Mouse (Mus musculus) subcutaneous adipose tissue, adult 2 months (tissue): ENCODE results near the gene Tmem217. TPM values are rescaled to one million over a fixed set of nuclear protein-coding genes. Genes with fewer than 3 reads are reported as not detected.

Experiments used
- polyA plus RNA-seq: library from polyadenylated mRNA; depleted of rRNA; stranded (reverse); fragments of >200 nt; gene quantifications from 2 replicates; pipeline ENCODE4 v1.2.3, GENCODE M21; 2012; ENCODE audit warnings: low replicate concordance; rRNA removed

The Tmem217 gene
- polyA plus RNA-seq = 0.40 TPM in 1 of 2 replicates, not detected in the other

GRCm38 (mm10) chr17:29552162-29552732 lies at the start of gene Tmem217:
Gene Tmem217, minus strand, starts transcription at chr17:29552385.

DNA sequence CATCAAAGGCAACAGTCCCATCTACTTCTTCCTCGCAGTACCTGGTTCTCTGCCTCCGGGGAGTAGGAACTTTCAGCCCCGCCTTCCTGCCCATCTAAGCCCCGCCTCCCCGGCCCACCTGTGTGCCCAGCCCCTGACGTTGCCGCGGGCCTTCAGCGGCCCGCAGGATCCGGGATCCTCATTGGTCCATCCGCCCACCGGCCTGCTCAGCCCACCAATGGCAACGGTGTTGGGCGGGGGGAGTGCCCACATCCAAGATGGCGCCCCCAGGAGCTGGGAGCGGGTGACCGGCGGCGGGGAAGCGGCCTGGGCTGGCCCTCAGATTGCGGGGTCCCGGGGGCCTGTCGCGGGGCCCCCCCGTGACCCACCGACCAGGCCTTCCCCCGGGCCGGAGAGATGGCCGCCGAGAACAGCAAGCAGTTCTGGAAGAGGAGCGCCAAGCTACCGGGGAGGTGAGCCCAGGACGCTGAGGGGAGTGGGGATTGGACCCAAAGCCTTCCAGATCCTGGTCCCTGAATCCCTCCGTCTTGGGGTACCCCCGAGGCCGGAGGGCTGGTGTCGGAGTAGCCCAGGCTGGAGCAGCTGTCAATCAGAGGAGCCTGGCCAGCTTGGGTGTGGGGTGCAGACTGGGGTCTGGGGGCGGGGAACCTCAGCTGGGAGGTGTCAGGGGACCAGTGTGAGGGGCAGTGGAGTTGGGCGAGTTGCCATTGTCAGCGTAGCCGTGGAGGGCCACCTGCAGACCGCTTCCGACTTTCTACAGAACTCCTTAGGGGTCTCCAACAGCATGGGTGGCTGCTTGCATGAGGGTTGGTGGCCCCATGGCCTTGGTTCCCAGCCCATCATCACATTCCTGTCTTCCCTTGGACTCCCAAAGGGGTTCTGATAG lies 2.4 kb downstream of the Tmem217 start, which contains the start of the genes Gm17657 and Tbc1d22b:
Gene Gm17657, minus strand, starts transcription at position 96 of the 886 bp plus-strand sequence.
Gene Tbc1d22b, plus strand, starts transcription at position 243 of the 886 bp plus-strand sequence.

GRCm38 (mm10) chr17:29490713-29491581 lies 61.2 kb downstream of the Tmem217 start, which contains the start of gene Pim1:
Gene Pim1, plus strand, starts transcription at chr17:29490753.

Other genes with a start within 250 kb of the Tmem217 start
- 58.9 and 112 TPM in 2 replicates for gene Pi16, start 234.7 kb downstream of the Tmem217 start, polyA plus RNA-seq
- gene Mtch1, start 204.5 kb downstream of the Tmem217 start, polyA plus RNA-seq = 395 and 446 TPM in 2 replicates
- 35.9 and 42.0 TPM in 2 replicates for gene Fgd2, start 191.5 kb downstream of the Tmem217 start, polyA plus RNA-seq
- gene Pim1, start 61.6 kb downstream of the Tmem217 start, polyA plus RNA-seq = 24.2 and 29.6 TPM in 2 replicates
- not detected in 2 replicates for gene Gm17657, start 2.7 kb downstream of the Tmem217 start, polyA plus RNA-seq
- gene Tbc1d22b, start 2.6 kb downstream of the Tmem217 start, polyA plus RNA-seq = 15.9 and 20.6 TPM in 2 replicates
- gene Rnf8, start 62.4 kb upstream of the Tmem217 start, polyA plus RNA-seq = 20.4 and 33.3 TPM in 2 replicates
- 0.63 and 1.3 TPM in 2 replicates for gene Gm28043, start 62.5 kb upstream of the Tmem217 start, polyA plus RNA-seq
- 32.4 and 44.2 TPM in 2 replicates for gene Cmtr1, start 108.2 kb upstream of the Tmem217 start, polyA plus RNA-seq
- gene Ccdc167, start 164.7 kb upstream of the Tmem217 start, polyA plus RNA-seq = 7.2 and 11.1 TPM in 2 replicates